Mouse (Mus musculus) macrophage (primary cell): Measurements from ENCODE around the gene Adam12. TPM values are rescaled to one million over a fixed set of nuclear protein-coding genes. Genes with fewer than 3 reads are reported as not detected.

Experiments used
- H3K27ac ChIP-seq: fragments of 350-480 bp; formaldehyde crosslinking; 2 replicates; pipeline ENCODE4 v1.9.0; 2021
- H3K36me3 ChIP-seq: fragments of 350-480 bp; formaldehyde crosslinking; 2 replicates; pipeline ENCODE4 v1.9.0; 2021; ENCODE audit errors: inconsistent target
- H3K4me3 ChIP-seq: fragments of 350-480 bp; formaldehyde crosslinking; 2 replicates; pipeline ENCODE4 v1.9.0; 2021; ENCODE audit errors: inconsistent target
- H3K79me2 ChIP-seq: fragments of 350-480 bp; formaldehyde crosslinking; 2 replicates; pipeline ENCODE4 v1.9.0; 2021; ENCODE audit errors: inconsistent target
- WGBS: methylation state at CpG from one replicate; pipeline ENCODE4 v1.1.7; 2026; ENCODE audit warnings: inconsistent platforms; ENCODE audit not compliant: missing documents; 5-methylcytosine and 5-hydroxymethylcytosine counted together
- polyA plus RNA-seq: library from polyadenylated mRNA; stranded (reverse); fragments of 250-400 nt; gene quantifications from 3 replicates; pipeline ENCODE4 v1.2.4, GENCODE M21; 2018; ENCODE audit warnings: inconsistent platforms

Adam12 gene
- polyA plus RNA-seq, 1 experiment from 2014 or later = not detected

DNA sequence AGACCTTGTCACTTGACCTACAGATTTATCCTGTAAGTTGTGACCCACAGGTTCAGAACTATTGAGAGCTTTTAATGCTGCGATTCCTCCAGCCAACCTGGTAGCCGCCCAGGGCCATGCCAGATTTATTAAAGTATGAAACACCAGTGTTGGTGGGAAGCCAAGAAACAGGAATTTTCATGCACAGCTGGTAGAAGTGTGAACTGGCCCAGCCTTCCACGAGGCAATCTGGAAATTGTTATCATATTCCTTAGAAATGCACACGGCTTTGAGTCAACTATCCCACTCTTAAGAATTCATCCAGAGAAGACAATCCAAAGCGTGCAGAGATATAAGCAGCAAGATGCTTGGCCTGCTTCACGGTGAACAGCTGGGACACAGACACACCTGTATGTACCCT lies 82.6 kb downstream of the Adam12 start:
- WGBS = 90% methylated on average over 6 of the region's 6 CpGs
- no peak overlapping the region for H3K4me3 ChIP-seq

DNA sequence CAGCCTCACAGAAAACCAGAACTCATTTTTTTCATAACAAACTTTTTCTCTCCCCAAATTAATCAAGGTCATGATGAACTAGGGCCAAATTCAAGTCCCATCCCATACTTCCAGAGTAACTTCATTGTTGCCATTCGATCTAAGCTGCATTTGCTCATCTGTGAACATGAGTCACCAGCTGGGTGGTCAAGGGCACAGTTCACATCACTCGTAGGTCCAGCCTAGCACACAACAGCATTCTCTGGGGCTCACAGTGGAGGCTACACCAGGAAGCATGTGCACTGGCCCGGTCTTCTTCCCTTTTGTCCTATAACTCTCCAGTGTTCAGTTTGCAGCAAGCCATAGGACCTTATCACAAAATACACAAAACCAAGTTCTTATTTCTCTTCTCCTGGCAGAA lies 84.4 kb downstream of the Adam12 start:
- Histone ChIP-seq H3K36me3 (no peaks in the 10 kb centered on the region), H3K27ac (no peak overlapping the region), H3K79me2 (no peaks in the 10 kb centered on the region), H3K4me3 (no peak overlapping the region)
- WGBS = 90% methylated on average over 3 of the region's 3 CpGs

More for the DNA sequence above, 82.6 kb downstream of the Adam12 start:
- Histone ChIP-seq H3K79me2 (no peaks in the 10 kb centered on the region), H3K36me3 (no peaks in the 10 kb centered on the region), H3K27ac (no peak overlapping the region)

DNA sequence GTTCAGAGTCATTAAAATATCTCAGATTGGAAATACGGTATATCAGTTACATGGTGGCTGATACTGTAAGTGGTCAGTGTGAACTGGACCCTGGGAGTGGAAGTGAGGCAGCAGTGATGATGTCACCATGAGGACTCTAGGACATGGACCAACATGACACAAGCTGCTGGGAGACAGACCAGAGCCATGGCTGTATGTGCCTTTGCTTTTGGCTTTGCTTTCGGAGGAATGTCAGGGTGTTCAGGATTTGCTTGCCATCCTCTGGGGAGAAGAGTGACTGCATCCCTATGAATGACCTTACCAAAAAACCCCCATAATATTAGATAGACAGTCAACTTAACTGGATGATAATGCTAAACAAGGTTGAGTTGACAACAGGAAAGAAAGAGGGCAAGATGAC lies 85.1 kb downstream of the Adam12 start:
- Histone ChIP-seq H3K27ac (no peak overlapping the region), H3K36me3 (no peaks in the 10 kb centered on the region), H3K4me3 (no peak overlapping the region), H3K79me2 (no peaks in the 10 kb centered on the region)
- 92% methylated on average over 2 of the region's 2 CpGs for WGBS

DNA sequence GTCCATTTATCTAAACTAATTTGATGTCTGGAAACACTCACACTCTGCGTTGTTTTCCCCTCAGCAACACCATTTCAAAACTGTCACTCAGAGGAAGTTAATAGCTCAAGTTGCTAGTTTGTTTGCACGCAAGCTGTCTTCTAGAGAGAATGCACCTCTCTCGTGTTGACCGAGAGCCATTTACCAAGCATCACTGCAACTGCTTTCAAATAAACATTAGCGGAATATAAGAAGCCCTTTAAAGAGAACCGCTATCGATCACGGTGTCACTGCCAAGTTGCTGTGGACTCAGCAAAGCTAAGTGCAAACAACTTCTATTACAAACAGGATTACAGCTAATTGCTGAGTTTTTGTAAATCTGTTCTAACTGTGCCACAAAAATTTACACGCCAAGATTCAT lies 87.8 kb downstream of the Adam12 start:
- no peaks in the 10 kb centered on the region for H3K79me2 ChIP-seq
- no peak overlapping the region for H3K27ac ChIP-seq
- no peaks in the 10 kb centered on the region for H3K36me3 ChIP-seq
- WGBS = 89% methylated on average over 9 of the region's 9 CpGs
- H3K4me3 ChIP-seq = no peak overlapping the region

DNA sequence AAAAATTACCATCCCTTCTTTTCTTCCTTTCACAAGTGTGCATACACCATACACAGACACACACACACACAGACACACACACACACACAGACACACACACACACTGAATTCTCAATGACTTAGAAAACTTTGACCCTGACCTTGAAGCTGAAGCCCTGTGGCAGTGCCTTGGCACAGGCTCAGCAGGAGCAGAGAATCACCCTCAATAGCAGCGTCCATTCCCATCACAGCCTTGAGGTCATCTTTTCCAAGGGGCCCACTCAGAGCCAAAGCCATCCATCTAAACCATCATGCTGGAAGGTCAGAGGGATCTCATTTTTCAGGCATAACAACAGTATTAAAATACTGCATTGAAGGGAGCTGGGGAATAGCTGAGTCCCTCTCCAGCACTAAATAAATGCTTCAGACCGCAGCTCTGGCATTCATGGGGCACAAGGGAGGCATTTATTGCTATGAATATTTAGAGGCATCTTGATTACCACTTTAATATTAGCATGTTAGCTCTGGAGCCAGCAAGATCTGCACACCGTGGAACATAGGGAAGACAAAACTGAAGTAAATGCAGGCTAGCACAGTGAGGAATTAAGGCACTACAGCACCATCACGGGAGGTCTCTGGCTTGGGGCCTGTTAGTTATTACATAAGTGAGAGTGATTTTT lies 92.5 kb downstream of the Adam12 start:
- Histone ChIP-seq H3K79me2 (no peaks in the 10 kb centered on the region), H3K27ac (no peak overlapping the region), H3K36me3 (no peaks in the 10 kb centered on the region), H3K4me3 (no peak overlapping the region)
- WGBS = 92% methylated on average over 4 of the region's 4 CpGs

DNA sequence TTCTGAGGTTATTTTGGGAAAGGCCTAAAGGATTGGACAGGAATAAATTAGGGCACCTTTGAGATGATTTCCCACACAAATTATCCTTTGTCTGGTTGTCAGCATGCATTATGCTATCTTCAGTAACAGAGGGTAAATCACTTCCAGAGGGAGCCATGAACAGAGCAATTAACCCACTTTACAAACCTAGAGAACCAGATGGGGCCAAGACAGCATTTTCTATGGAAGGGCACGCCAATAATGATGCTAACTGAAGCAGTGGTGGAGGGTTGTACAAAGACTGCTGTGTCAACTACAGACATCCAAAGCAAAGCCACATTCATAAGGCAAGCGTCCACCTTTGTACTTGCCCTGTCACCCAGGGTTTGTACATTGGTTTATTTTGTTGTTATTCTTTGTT lies 99.6 kb downstream of the Adam12 start:
- Histone ChIP-seq H3K79me2 (no peaks in the 10 kb centered on the region), H3K36me3 (no peaks in the 10 kb centered on the region), H3K4me3 (no peak overlapping the region), H3K27ac (no peak overlapping the region)
- WGBS = 87% methylated on average over 2 of the region's 2 CpGs

DNA sequence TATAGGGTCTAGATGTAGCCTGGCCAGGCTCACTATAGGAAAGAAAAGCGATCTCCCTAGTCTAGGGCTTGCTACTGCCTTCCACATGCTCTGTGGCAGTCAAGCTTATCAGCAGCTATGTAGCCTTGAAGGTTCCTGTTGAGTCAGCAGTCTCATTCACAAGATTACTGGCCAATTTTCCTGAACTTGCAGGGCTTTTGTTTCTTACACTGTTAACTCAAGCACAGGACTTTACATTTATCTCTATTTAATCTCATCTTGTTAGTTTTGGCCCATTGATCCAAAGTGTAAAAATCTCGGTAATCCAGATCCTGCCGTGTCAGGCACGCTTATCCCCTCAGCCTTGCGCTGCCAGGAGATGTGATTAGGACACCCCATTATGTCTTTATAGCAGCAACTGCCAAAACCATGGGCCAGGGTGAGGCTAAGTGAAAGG lies 103.8 kb downstream of the Adam12 start:
- H3K27ac ChIP-seq = no peak overlapping the region
- no peaks in the 10 kb centered on the region for H3K79me2 ChIP-seq
- H3K4me3 ChIP-seq = no peak overlapping the region
- H3K36me3 ChIP-seq = no peaks in the 10 kb centered on the region
- 80% methylated on average over 5 of the region's 5 CpGs for WGBS

DNA sequence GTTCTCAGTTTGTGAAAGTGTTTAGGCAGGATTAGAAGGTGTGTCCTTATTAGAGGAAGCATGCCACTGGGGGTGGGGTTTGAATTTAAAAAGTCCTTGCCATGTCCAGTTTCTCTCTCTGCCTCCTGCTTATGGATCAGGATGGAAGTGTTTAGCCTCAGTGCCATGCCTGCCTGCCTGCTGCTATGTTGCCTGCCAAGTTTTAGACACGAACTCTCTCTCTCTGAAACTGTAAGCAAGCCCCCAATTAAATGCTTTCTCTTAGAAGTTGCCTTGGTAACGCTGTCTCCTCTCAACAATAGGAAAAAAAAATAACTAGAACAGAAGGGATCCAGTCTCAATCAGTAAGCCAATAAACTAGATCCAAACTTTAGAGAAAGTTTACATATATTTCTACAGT lies 110.5 kb downstream of the Adam12 start:
- Histone ChIP-seq H3K36me3 (no peaks in the 10 kb centered on the region), H3K27ac (no peak overlapping the region), H3K79me2 (no peaks in the 10 kb centered on the region), H3K4me3 (no peak overlapping the region)
- WGBS = 85% methylated on average over 2 of the region's 2 CpGs

DNA sequence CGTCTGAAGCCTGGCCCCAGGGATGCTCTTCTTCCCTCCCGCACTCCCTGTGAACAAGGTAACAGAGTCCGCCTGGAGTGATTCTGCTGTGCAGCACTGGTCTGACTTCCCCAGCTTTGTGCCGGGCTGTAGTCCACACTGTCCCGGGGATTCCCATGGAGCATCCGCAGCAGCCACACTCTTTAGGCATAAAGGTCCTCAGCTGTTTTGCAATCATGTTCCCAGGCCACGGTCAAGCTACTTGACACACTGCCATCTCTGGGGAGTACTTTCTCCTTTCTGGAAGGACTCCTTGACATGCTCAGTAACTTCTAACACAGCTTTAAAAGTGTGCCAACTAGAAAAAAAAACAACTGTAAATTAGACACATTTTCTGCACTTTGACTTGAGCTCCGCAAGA lies 116.5 kb downstream of the Adam12 start:
- no peak overlapping the region for H3K27ac ChIP-seq
- no peak overlapping the region for H3K4me3 ChIP-seq
- H3K36me3 ChIP-seq = no peaks in the 10 kb centered on the region
- 92% methylated on average over 8 of the region's 8 CpGs for WGBS
- H3K79me2 ChIP-seq = no peaks in the 10 kb centered on the region

DNA sequence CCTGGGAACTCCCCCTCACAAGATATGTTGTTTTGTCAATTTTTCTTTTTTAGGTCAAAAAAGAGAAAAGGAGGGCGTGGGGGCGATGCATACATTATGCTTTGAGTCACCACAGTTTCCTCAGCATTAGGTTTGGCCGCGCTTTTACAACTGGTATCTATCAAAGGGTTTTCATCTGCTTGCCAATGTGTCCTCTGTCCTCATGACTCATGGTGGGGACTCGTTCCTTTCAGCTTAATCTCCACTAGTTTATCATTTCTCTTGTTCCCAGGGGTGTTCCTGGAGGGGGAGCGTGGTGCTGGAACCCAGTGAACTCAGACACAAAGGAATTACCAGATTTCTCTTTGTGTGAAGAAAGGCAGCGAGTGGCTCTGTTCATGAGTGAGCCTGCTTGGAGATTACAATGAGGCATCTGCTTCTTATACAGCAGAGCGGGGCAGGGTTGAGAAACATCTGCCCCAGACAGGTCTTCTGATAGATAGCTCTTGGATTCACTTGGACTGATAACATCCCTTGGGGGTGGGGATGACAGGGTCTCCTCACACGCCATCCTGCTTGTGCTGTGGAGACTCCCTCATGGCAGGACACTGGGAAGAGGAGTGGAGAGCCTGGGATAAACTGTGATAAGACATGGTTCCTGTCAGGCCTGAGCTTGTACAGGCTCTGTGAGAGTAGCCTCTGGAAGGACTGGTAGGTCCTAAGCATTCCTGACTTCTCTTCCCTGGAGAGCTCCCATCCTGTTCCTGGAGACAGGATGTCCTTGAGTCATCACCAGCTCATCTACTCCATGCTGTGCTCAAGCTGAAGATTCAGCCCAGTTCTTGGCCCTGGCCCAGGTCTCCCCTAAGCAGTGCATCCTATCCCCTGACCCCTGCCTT lies 117.4 kb downstream of the Adam12 start:
- H3K36me3 ChIP-seq = no peaks in the 10 kb centered on the region
- H3K27ac ChIP-seq = no peak overlapping the region
- WGBS = 81% methylated on average over 9 of the region's 9 CpGs

DNA sequence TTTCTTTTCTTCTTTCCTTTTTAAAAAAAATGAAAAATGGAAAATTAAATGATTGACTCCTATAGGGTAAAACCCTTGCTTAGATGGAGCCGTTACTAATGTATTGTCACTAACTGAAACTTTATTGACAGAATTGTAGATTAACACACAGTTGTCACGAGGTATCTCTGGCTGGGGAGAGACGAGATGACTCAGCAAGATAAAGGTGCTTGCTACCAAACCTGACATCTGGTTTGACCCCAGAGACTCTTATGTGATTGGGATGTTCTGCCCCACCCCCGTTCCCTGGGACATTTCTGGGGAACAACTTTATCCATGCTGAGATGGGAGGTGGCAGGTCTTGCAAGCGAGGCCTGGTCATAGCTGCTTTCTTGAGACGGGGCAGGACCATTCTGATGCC lies 118.1 kb downstream of the Adam12 start:
- no peak overlapping the region for H3K4me3 ChIP-seq

More for the DNA sequence above, 117.4 kb downstream of the Adam12 start:
- no peaks in the 10 kb centered on the region for H3K79me2 ChIP-seq
- H3K4me3 ChIP-seq = no peak overlapping the region

DNA sequence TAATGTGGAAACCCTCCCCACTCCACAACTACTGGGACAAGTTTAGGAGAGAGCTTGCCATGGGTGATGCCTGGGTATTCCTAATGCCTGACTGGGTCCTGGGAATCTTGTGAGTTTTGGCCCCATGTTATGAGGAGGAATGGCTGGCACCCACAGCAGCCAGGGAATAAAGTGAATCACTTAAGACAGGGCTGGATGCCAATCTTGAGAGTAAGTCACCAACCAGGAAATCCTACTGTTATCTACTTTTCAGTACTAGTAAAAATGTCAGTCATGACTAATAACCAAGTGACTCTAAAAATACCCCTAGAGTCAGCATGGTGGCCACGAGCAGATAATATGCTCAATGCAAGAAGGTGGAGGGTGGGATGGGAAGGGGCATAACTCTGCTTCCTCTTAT lies 121.8 kb downstream of the Adam12 start:
- 27% methylated on average over 1 of the region's 1 CpGs for WGBS
- Histone ChIP-seq H3K27ac (no peak overlapping the region), H3K79me2 (no peaks in the 10 kb centered on the region), H3K4me3 (no peak overlapping the region), H3K36me3 (no peaks in the 10 kb centered on the region)

More for the DNA sequence above, 118.1 kb downstream of the Adam12 start:
- Histone ChIP-seq H3K27ac (no peak overlapping the region), H3K36me3 (no peaks in the 10 kb centered on the region), H3K79me2 (no peaks in the 10 kb centered on the region)
- 80% methylated on average over 6 of the region's 6 CpGs for WGBS

DNA sequence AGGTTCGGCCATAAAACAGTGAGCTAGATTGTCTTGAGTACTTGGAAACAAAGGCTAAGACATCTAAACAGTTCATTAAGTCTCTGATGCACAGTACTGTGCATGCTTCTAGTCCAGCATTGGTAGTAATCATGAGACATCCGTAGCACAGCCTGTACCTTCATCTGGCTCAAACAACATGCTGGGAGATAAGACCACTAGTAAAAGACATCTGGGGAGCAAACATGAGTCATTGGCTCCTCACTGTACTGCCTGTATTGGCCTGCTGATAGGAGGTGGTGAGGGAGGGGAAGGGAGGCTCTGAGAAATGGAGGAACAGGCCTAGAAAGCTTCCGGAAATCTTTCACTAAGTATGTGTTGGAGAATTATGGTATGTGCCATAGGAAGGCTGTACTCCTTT lies 124.1 kb downstream of the Adam12 start:
- no peak overlapping the region for H3K4me3 ChIP-seq
- no peaks in the 10 kb centered on the region for H3K79me2 ChIP-seq
- no peak overlapping the region for H3K27ac ChIP-seq
- H3K36me3 ChIP-seq = no peaks in the 10 kb centered on the region
- WGBS = 77% methylated on average over 3 of the region's 3 CpGs

DNA sequence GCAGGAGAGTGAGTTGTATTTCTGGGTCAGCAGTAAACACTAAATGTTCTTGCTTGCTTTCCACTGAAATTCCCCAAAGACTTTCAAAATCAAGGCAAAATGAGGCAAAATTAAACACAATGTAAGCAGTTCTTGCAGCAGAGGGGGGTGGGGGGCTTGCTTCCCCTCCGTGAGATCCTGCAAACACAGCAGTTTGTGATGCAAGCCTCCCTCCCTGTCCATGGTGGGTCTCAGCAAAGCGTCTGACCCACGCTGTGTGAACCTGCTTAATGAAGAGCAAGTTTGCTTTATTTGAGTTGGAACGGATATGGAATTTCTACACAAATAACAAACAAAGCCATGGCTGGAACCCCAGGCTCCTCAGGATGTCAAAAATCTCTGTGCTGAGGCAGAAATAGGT lies 132.9 kb downstream of the Adam12 start:
- no peaks in the 10 kb centered on the region for H3K36me3 ChIP-seq
- WGBS = 93% methylated on average over 4 of the region's 4 CpGs
- H3K4me3 ChIP-seq = no peak overlapping the region
- no peak overlapping the region for H3K27ac ChIP-seq
- no peaks in the 10 kb centered on the region for H3K79me2 ChIP-seq

DNA sequence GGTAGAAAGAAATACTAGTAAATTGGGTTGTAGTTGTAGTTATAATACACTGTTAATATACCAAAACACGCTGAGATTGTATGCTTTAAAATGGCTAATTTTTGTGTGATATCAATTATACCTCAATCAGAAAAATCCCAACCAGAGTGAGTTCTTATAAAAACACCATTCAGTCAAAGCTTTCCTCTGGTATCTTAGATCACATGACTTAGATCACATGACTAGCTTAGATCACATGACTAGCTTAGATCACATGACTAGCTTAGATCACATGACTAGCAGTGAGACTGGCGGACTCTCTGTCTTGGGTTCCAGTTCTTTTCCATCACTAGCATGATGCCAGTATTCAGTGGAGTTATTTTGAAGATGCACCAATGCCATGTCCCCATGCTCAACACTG lies 134.1 kb downstream of the Adam12 start:
- WGBS = 81% methylated on average over 2 of the region's 2 CpGs
- no peak overlapping the region for H3K27ac ChIP-seq
- no peak overlapping the region for H3K4me3 ChIP-seq
- no peaks in the 10 kb centered on the region for H3K79me2 ChIP-seq
- no peaks in the 10 kb centered on the region for H3K36me3 ChIP-seq
